Mouse (Mus musculus) cortical plate, adult 2 months (tissue): ENCODE measurements around the gene Pctp.

ENCODE experiments used
- CTCF ChIP-seq: fragments of 200-500 bp; IDR thresholded peaks from 2 replicates; pipeline ENCODE4 v1.5.1; 2011; ENCODE audit warnings: mild to moderate bottlenecking, control low read depth, low read length; ENCODE audit not compliant: insufficient read depth; ENCODE audit errors: extremely low read depth
- POLR2A ChIP-seq: fragments of 200-500 bp; IDR thresholded peaks from 2 replicates; pipeline ENCODE4 v1.6.1; 2011; ENCODE audit warnings: mild to moderate bottlenecking, low read length, control low read depth; ENCODE audit not compliant: insufficient read depth; ENCODE audit errors: extremely low read depth

DNA sequence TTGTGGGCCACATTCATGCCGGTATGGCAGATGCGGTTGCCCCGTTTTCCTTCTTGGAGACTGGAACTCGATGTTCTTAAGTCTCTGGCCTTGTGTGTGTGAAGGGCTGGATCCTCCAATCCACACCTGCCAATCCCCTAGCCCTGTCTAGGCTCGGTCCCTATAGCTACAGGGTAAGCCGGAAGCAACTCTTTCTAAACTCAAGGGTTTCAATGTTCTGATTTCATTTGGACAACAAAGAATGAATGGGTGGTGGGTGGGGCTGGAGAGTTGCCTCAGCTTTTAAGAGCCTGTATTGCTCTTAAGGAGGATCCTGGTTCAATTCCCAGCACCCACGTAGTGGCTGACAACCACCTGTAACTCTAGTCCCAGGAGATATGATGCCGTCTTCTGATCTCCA lies 16.2 kb downstream of the Pctp start:
- TF ChIP-seq POLR2A (no peak), CTCF (no peak)
